Mouse (Mus musculus) CD4-positive naive resting alpha-beta T cell, adult 76 days (primary cell): ENCODE results near the gene Aspa. TPM values are rescaled to one million over a fixed set of nuclear protein-coding genes. Genes with fewer than 3 reads are reported as not detected.

Experiments
- total RNA-seq: library from RNA; stranded (reverse); gene quantifications from one replicate; pipeline ENCODE4 v1.2.4, GENCODE M21; 2023

Gene Aspa
- 1.2 TPM for total RNA-seq

DNA sequence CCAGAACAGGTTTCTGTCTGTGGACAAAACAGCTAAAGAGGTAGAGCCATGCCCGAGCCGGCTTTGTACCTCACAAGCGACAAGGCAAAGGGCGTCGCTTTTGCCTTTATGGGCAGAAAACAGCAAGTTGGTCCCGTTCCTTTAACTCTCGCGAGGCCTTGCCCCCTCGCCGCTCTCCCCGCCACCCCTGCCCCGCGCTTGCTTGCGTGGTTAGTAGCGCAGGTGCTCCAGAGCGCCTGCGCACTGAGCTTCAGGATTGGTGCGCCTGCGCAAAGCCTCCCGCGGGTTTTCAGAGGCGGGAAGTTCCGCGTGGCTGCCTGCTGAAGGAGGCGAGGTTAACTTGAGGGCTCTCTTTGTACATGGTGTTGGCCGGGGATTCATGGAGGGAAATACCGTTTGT lies at the start of gene Aspa, which contains the start of the genes Gm49340 and Spata22:
Gene Aspa, minus strand, starts transcription at position 155 of the 400 bp plus-strand sequence.
Gene Gm49340, plus strand, starts transcription at position 300 of the 400 bp plus-strand sequence.
Gene Spata22, plus strand, starts transcription at position 300 of the 400 bp plus-strand sequence.

DNA sequence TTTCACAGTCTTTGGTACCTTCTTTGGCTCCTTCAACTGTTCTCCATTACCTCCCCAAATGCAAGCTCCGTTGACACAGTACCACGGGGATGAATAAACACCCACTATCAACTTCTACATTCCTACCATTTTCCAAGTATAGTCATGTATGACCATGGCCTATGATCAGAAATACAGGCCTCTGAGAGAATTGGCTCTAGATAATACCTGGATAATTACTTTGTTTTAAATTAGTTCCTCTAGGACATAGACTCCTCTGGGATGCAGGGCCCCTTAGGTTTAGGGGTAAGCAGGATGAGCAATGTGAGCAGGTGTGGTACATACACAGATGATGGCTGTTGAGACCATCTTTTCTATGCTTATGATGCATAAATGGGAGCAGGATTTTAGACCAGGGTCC lies 41.5 kb upstream of the Aspa start, which contains the start of gene Olfr376:
Gene Olfr376, plus strand, starts transcription at position 301 of the 400 bp plus-strand sequence.

DNA sequence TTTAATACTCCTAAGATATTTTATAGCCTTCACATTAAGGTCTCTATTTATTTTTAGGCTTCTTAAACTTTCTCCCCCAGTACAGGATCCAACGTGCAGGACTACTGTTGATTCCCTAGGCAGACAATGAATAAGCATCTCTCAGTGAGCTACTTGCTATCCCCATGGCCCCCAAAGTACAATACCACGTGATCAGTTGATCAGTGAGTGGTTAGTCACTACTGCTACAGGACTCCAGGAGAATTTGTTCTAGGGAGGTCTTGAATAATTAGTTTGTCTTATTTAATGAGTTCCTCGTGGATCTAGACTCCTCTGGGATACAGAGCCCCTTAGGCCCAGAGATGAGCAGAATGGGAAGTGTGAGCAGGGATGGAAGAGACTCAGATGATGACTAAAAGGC lies 21.1 kb upstream of the Aspa start, which contains the start of gene Olfr20:
Gene Olfr20, plus strand, starts transcription at position 301 of the 400 bp plus-strand sequence.

DNA sequence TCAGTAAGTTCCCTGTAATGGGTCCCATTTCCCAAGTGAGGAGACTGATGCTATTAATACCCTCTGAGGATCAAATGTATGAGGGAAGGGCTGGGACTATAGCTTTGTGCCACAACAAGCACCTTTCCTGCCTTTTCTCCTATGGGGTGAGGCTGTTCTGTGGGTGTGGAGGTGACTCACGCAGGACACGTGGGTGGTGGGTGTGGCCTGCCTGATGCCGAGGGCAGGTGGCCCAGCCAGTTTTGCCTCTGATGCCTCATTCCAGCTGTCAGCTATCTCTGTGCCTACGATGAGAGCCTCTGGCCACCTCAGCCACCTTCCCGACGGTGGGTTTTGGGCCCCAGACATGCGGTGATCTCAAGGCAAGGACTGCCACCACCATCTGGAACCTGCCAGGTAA lies 62.1 kb downstream of the Aspa start, which contains the start of gene Trpv3:
Gene Trpv3, plus strand, starts transcription at position 122 of the 400 bp plus-strand sequence.

Other genes with a start within 250 kb of the Aspa start
- 1.4 TPM for gene Itgae, start 239.0 kb downstream of the Aspa start, total RNA-seq
- gene Haspin, start 191.3 kb downstream of the Aspa start, total RNA-seq: 2.1 TPM
- gene P2rx5, start 169.2 kb downstream of the Aspa start, total RNA-seq: not detected
- gene Emc6, start 152.6 kb downstream of the Aspa start, total RNA-seq: 50.9 TPM
- 7.9 TPM for gene Tax1bp3, start 152.5 kb downstream of the Aspa start, total RNA-seq
- 22.3 TPM for gene Ctns, start 130.6 kb downstream of the Aspa start, total RNA-seq
- 6.1 TPM for gene Shpk, start 130.1 kb downstream of the Aspa start, total RNA-seq
- gene Trpv1, start 95.3 kb downstream of the Aspa start, total RNA-seq: not detected
- gene Trpv3, start 62.2 kb downstream of the Aspa start, total RNA-seq: not detected
- not detected for gene Gm49340, start 145 bp upstream of the Aspa start, total RNA-seq
- not detected for gene Spata22, start 145 bp upstream of the Aspa start, total RNA-seq
- gene Olfr20, start 21.2 kb upstream of the Aspa start, total RNA-seq: not detected
- not detected for gene Olfr376, start 41.6 kb upstream of the Aspa start, total RNA-seq
- not detected for gene Olfr1, start 70.0 kb upstream of the Aspa start, total RNA-seq
- gene Olfr378, start 98.9 kb upstream of the Aspa start, total RNA-seq: not detected
- not detected for gene Olfr380, start 127.9 kb upstream of the Aspa start, total RNA-seq
- gene Olfr381, start 162.0 kb upstream of the Aspa start, total RNA-seq: not detected
- gene Olfr382, start 187.6 kb upstream of the Aspa start, total RNA-seq: not detected